Mouse (Mus musculus): ENCODE measurements at regions not wholly inside any gene's neighbourhood (a gene's known extent, or its start where the extent isn't known, plus 50 kb on each side); places are given as distances from the start of the nearest gene placed in this dataset.
A peak's percentile ranks its signal among the peaks of the same experiment; 100 is the strongest.
"Not testable (repeated sequence)": the region's sequence is repeated elsewhere in the genome, so short reads cannot be mapped to it uniquely, and the experiment has no call there.

GRCm38 (mm10) chr17:94866630-94867029, 116.8 kb upstream of the Mettl4 start:
- no peak for ATAC-seq (replicated peaks; ENCODE audit: low FRiP score, poor library complexity, severe bottlenecking)

- ATAC-seq (replicated peaks; ENCODE audit: low FRiP score, poor library complexity, severe bottlenecking): peak; percentile 99
Observed at GRCm38 (mm10) chr17:94864531-94865318, 114.9 kb upstream of the Mettl4 start.

- not testable (repeated sequence) for ATAC-seq (replicated peaks; ENCODE audit: low FRiP score, poor library complexity, severe bottlenecking)
Observed at GRCm38 (mm10) chr17:94854698-94855097, 104.9 kb upstream of the Mettl4 start.

- peak; percentile 79 for ATAC-seq (replicated peaks; ENCODE audit: low FRiP score, poor library complexity, severe bottlenecking)
Observed at GRCm38 (mm10) chr17:94834446-94835117, 84.8 kb upstream of the Mettl4 start.

GRCm38 (mm10) chr17:94834067-94834445, 84.2 kb upstream of the Mettl4 start:
- ATAC-seq (replicated peaks; ENCODE audit: low FRiP score, poor library complexity, severe bottlenecking): peak; percentile 49; the same call in 1 of the 2 replicates

GRCm38 (mm10) chr17:94826415-94826814, 76.6 kb upstream of the Mettl4 start:
- not testable (repeated sequence) for ATAC-seq (replicated peaks; ENCODE audit: low FRiP score, poor library complexity, severe bottlenecking)

- no peak for ATAC-seq (replicated peaks; ENCODE audit: low FRiP score, poor library complexity, severe bottlenecking)
Observed at GRCm38 (mm10) chr17:94808758-94809157, 58.9 kb upstream of the Mettl4 start.
